Comparison of ENCODE assay signal across 10 mouse cellular contexts in genomic region chr3:122518231-122518736, GRCm38 (mm10).
DNase-seq lines count a peak whose midpoint lies in the region; ATAC-seq and TF ChIP-seq lines count a peak whose summit lies in the region.
"Had no signal": no experiment of that assay in that cellular context is flagged by ENCODE, and none has a peak within 500 bp of the region (broad histone marks: within the 10 kb centered on the region; RNA-seq: fewer than 3 reads in every experiment).

No protein-coding gene starts in this region.

- peak; percentile 89 for ATAC-seq in embryonic facial prominence, embryonic 11.5 days (replicated peaks; ENCODE audit: insufficient number of reproducible peaks, low FRiP score, low TSS enrichment, low read depth)
- ATAC-seq in hindbrain, embryonic 13.5 days (ENCODE audit: low FRiP score), result peak; percentile 75
- ATAC-seq in midbrain, postnatal 0 days (ENCODE audit: low FRiP score), result peak; percentile 55

- intact Hi-C loops in left cerebral cortex, adult 2 months (cut with DNase I), result no loop called here

- H3K9me3 ChIP-seq in embryonic facial prominence, embryonic 11.5 days (replicated peaks; ENCODE audit: control insufficient read depth, low read length), result no peaks in the 10 kb centered on the region
- no peaks in the 10 kb centered on the region for H3K9me3 ChIP-seq in hindbrain, embryonic 13.5 days
- H3K9me3 ChIP-seq in midbrain, postnatal 0 days (ENCODE audit: low read length), result no peaks in the 10 kb centered on the region
- H3K9me3 ChIP-seq: liver, embryonic 13.5 days had no signal

- no peak overlapping the region for H3K4me3 ChIP-seq in left cerebral cortex, adult 2 months
- H3K4me3 ChIP-seq in embryonic facial prominence, embryonic 11.5 days (ENCODE audit: low read depth, low read length), result no peak overlapping the region
- no peak overlapping the region for H3K4me3 ChIP-seq in hindbrain, embryonic 13.5 days
- no peak overlapping the region for H3K4me3 ChIP-seq in midbrain, postnatal 0 days (ENCODE audit: low read depth, low read length)
- no peak overlapping the region for H3K4me3 ChIP-seq in kidney, adult 2 months (ENCODE audit: insufficient read depth, low read depth, low read length)
- H3K4me3 ChIP-seq: liver, embryonic 13.5 days; myocyte had no signal

- no peaks in the 10 kb centered on the region for H3K27me3 ChIP-seq in embryonic facial prominence, embryonic 11.5 days (ENCODE audit: control insufficient read depth, insufficient read depth, low read length)
- no peaks in the 10 kb centered on the region for H3K27me3 ChIP-seq in hindbrain, embryonic 13.5 days
- no peaks in the 10 kb centered on the region for H3K27me3 ChIP-seq in midbrain, postnatal 0 days (ENCODE audit: insufficient read depth, low read length)
- H3K27me3 ChIP-seq in kidney, adult 2 months (replicated peaks; ENCODE audit: control insufficient read depth, insufficient read depth, low read length), result no peaks in the 10 kb centered on the region
- H3K27me3 ChIP-seq: liver, embryonic 13.5 days had no signal

- peak overlapping the region; percentile 64 for H3K27ac ChIP-seq in left cerebral cortex, adult 2 months
- no peak overlapping the region for H3K27ac ChIP-seq in embryonic facial prominence, embryonic 11.5 days (replicated peaks; ENCODE audit: low read depth, low read length)
- H3K27ac ChIP-seq in hindbrain, embryonic 13.5 days, result peak overlapping the region; percentile 81
- peak overlapping the region; percentile 6 for H3K27ac ChIP-seq in midbrain, postnatal 0 days (ENCODE audit: low read depth, low read length)
- H3K27ac ChIP-seq in kidney, adult 2 months (ENCODE audit: insufficient read depth, low read depth, low read length), result no peak overlapping the region
- H3K27ac ChIP-seq: liver, embryonic 13.5 days had no signal

- H3K4me2 ChIP-seq in embryonic facial prominence, embryonic 11.5 days (ENCODE audit: low read depth, low read length), result no peak overlapping the region; the same call in 1 of the 2 replicates
- 0 out of 2 replicates have a peak overlapping the region, but pooled peaks have one; percentile 1 for H3K4me2 ChIP-seq in hindbrain, embryonic 13.5 days
- no peak overlapping the region for H3K4me2 ChIP-seq in midbrain, postnatal 0 days (ENCODE audit: low read depth, low read length, poor library complexity, severe bottlenecking)
- H3K4me2 ChIP-seq: liver, embryonic 13.5 days had no signal

- no peak overlapping the region for H3K9ac ChIP-seq in embryonic facial prominence, embryonic 11.5 days (replicated peaks; ENCODE audit: low read length)
- no peak overlapping the region; the same call in 1 of the 2 replicates for H3K9ac ChIP-seq in hindbrain, embryonic 13.5 days
- no peak overlapping the region for H3K9ac ChIP-seq in midbrain, postnatal 0 days (replicated peaks; ENCODE audit: low read length, poor library complexity, severe bottlenecking)
- H3K9ac ChIP-seq: liver, embryonic 13.5 days had no signal

- WGBS in embryonic facial prominence, embryonic 11.5 days, result 32% methylated on average over 9 of the region's 9 CpGs
- WGBS in hindbrain, embryonic 13.5 days, result 32% methylated on average over 9 of the region's 9 CpGs
- WGBS in midbrain, postnatal 0 days, result 35% methylated on average over 9 of the region's 9 CpGs
- 71% methylated on average over 9 of the region's 9 CpGs for WGBS in kidney, adult 2 months

- no peak for DNase-seq in left cerebral cortex, adult 2 months (ENCODE audit: extremely low spot score in 1 of 2, low spot score in 2 of 2)
- DNase-seq in left cerebral cortex, adult 9 months (ENCODE audit: low spot score in 2 of 2), result no peak
- peak; percentile 95 for DNase-seq in embryonic facial prominence, embryonic 11.5 days (ENCODE audit: low spot score)
- DNase-seq in midbrain, postnatal 0 days (ENCODE audit: low spot score), result peak; percentile 76
- no peak for DNase-seq in adrenal gland, postnatal 36 days
- no peak for DNase-seq in adrenal gland, adult 2 months
- no peak for DNase-seq in kidney, adult 2 months
- DNase-seq: liver, embryonic 13.5 days had no signal

- TF ChIP-seq POLR2A in kidney, adult 2 months (IDR thresholded peaks at IDR 0.05; ENCODE audit: low read depth, low read length), result no peak

- peaks cover 7% of the 10 kb centered on the region for H3K4me1 ChIP-seq in embryonic facial prominence, embryonic 11.5 days (ENCODE audit: control insufficient read depth, insufficient read depth, low read length)
- peaks cover 32% of the 10 kb centered on the region for H3K4me1 ChIP-seq in hindbrain, embryonic 13.5 days (replicated peaks)
- H3K4me1 ChIP-seq in midbrain, postnatal 0 days (ENCODE audit: insufficient read depth, low read length), result peaks cover 19% of the 10 kb centered on the region
- H3K4me1 ChIP-seq in kidney, adult 2 months (ENCODE audit: control insufficient read depth, insufficient read depth, low read length), result 0 out of 2 replicates have a peak, but pooled peaks cover 4% of the 10 kb centered on the region
- H3K4me1 ChIP-seq: liver, embryonic 13.5 days had no signal

- no peaks in the 10 kb centered on the region for H3K36me3 ChIP-seq in embryonic facial prominence, embryonic 11.5 days (replicated peaks; ENCODE audit: control insufficient read depth, insufficient read depth, low read depth, low read length)
- H3K36me3 ChIP-seq in hindbrain, embryonic 13.5 days, result no peaks in the 10 kb centered on the region
- no peaks in the 10 kb centered on the region for H3K36me3 ChIP-seq in midbrain, postnatal 0 days (ENCODE audit: insufficient read depth, low read length)
- H3K36me3 ChIP-seq in kidney, adult 2 months (ENCODE audit: control insufficient read depth, insufficient read depth, low read length), result no peaks in the 10 kb centered on the region
- H3K36me3 ChIP-seq: liver, embryonic 13.5 days had no signal

- no peak for TF ChIP-seq CTCF in left cerebral cortex, adult 2 months (IDR thresholded peaks at IDR 0.05)
- no peak for TF ChIP-seq CTCF in midbrain, postnatal 0 days (IDR thresholded peaks at IDR 0.05)
- no peak for TF ChIP-seq CTCF in kidney, adult 2 months (conservative IDR thresholded peaks at IDR 0.05; ENCODE audit: insufficient read depth, insufficient read length, low read depth, low read length)

Comparison
In these comparisons a context has a peak if more than half of its experiments do, and no peak if none do; other contexts are left out.
1. DNase-seq: peak in embryonic facial prominence, embryonic 11.5 days (single experiment) and midbrain, postnatal 0 days (single experiment); none in left cerebral cortex, adult 2 months (0 of 2), left cerebral cortex, adult 9 months (0 of 2), adrenal gland, postnatal 36 days (0 of 2), adrenal gland, adult 2 months (single experiment) and kidney, adult 2 months (single experiment).
2. H3K27ac ChIP-seq: peak in left cerebral cortex, adult 2 months (single experiment), hindbrain, embryonic 13.5 days (single experiment) and midbrain, postnatal 0 days (single experiment); none in embryonic facial prominence, embryonic 11.5 days (single experiment) and kidney, adult 2 months (single experiment).
3. Peak in every context shown above with its lines, with median percentiles within 50 percentile points of each other: ATAC-seq.